ENCODE assay signal across 26 mouse cellular contexts in genomic region chr7:122388858-122389257, GRCm38 (mm10).
DNase-seq lines count a peak whose midpoint lies in the region; ATAC-seq and TF ChIP-seq lines count a peak whose summit lies in the region.
"Had no signal": no experiment of that assay in that cellular context is flagged by ENCODE, and none has a peak within 500 bp of the region (broad histone marks: within the 10 kb centered on the region; RNA-seq: fewer than 3 reads in every experiment).

No protein-coding gene starts in this region.

- no peak for TF ChIP-seq CTCF in left cerebral cortex, adult 2 months (IDR thresholded peaks at IDR 0.05)
- no peak for TF ChIP-seq CTCF in thymus, adult 2 months (IDR thresholded peaks at IDR 0.05; ENCODE audit: borderline replicate concordance, control insufficient read depth, extremely low read depth, insufficient read depth, low read length, poor library complexity)
- no peak for TF ChIP-seq CTCF in hindbrain, postnatal 0 days (IDR thresholded peaks at IDR 0.05; ENCODE audit: low read depth)
- TF ChIP-seq CTCF in midbrain, postnatal 0 days (IDR thresholded peaks at IDR 0.05) = no peak

- TF ChIP-seq POLR2A in thymus, adult 2 months (IDR thresholded peaks at IDR 0.05; ENCODE audit: control insufficient read depth, extremely low read depth, insufficient read depth, low read length, poor library complexity) = no peak

- 68% methylated on average over 5 of the region's 5 CpGs for WGBS in thymus, adult 2 months
- 48% methylated on average over 5 of the region's 5 CpGs for WGBS in hindbrain, postnatal 0 days
- 53% methylated on average over 5 of the region's 5 CpGs for WGBS in midbrain, postnatal 0 days

- H3K27me3 ChIP-seq in thymus, adult 2 months (ENCODE audit: control insufficient read depth, insufficient read depth, low read length) = no peaks in the 10 kb centered on the region
- H3K27me3 ChIP-seq in hindbrain, postnatal 0 days (ENCODE audit: insufficient read depth, low read length) = no peaks in the 10 kb centered on the region
- H3K27me3 ChIP-seq in midbrain, postnatal 0 days (ENCODE audit: insufficient read depth, low read length) = no peaks in the 10 kb centered on the region
- H3K27me3 ChIP-seq: heart, embryonic 12.5 days; kidney, embryonic 15.5 days; liver, embryonic 15.5 days; lung, embryonic 15.5 days had no signal

- no peak for ATAC-seq in hindbrain, postnatal 0 days
- no peak for ATAC-seq in midbrain, postnatal 0 days (ENCODE audit: low FRiP score)
- ATAC-seq: activated CD4-positive, CD25-positive, alpha-beta regulatory T cell, adult 4 months had no signal

- H3K36me3 ChIP-seq in thymus, adult 2 months (ENCODE audit: control insufficient read depth, insufficient read depth, low read length) = 0 out of 2 replicates have a peak, but pooled peaks cover 3% of the 10 kb centered on the region
- no peaks in the 10 kb centered on the region for H3K36me3 ChIP-seq in hindbrain, postnatal 0 days (ENCODE audit: insufficient read depth, low read length)
- no peaks in the 10 kb centered on the region for H3K36me3 ChIP-seq in midbrain, postnatal 0 days (ENCODE audit: insufficient read depth, low read length)
- H3K36me3 ChIP-seq: forebrain, embryonic 10.5 days; heart, embryonic 12.5 days; kidney, embryonic 15.5 days; limb, embryonic 10.5 days; liver, embryonic 15.5 days; lung, embryonic 15.5 days had no signal

- peak overlapping the region; percentile 69 for H3K27ac ChIP-seq in left cerebral cortex, adult 2 months
- H3K27ac ChIP-seq in thymus, adult 2 months (ENCODE audit: control insufficient read depth, insufficient read depth, low read length) = peak overlapping the region; percentile 67; the same call in 1 of the 2 replicates
- peak overlapping the region; percentile 73 for H3K27ac ChIP-seq in hindbrain, postnatal 0 days
- H3K27ac ChIP-seq in midbrain, postnatal 0 days (ENCODE audit: low read depth, low read length) = 0 out of 2 replicates have a peak overlapping the region, but pooled peaks have one; percentile 47
- H3K27ac ChIP-seq: kidney, embryonic 15.5 days; limb, embryonic 10.5 days; liver, embryonic 15.5 days; lung, embryonic 15.5 days; macrophage had no signal

- no peaks in the 10 kb centered on the region for H3K9me3 ChIP-seq in hindbrain, postnatal 0 days (ENCODE audit: low read length)
- H3K9me3 ChIP-seq in midbrain, postnatal 0 days (ENCODE audit: low read length) = no peaks in the 10 kb centered on the region
- H3K9me3 ChIP-seq: forebrain, embryonic 10.5 days; heart, embryonic 12.5 days; kidney, embryonic 15.5 days; limb, embryonic 10.5 days; liver, embryonic 15.5 days; lung, embryonic 15.5 days had no signal

- H3K4me3 ChIP-seq in left cerebral cortex, adult 2 months = no peak overlapping the region
- H3K4me3 ChIP-seq in thymus, adult 2 months (ENCODE audit: control insufficient read depth, insufficient read depth, low read length) = no peak overlapping the region
- no peak overlapping the region for H3K4me3 ChIP-seq in hindbrain, postnatal 0 days (ENCODE audit: low read length)
- no peak overlapping the region for H3K4me3 ChIP-seq in midbrain, postnatal 0 days (ENCODE audit: low read depth, low read length)
- H3K4me3 ChIP-seq: forebrain, embryonic 10.5 days; heart, embryonic 12.5 days; kidney, embryonic 15.5 days; limb, embryonic 10.5 days; liver, embryonic 15.5 days; lung, embryonic 15.5 days had no signal

- H3K9ac ChIP-seq in hindbrain, postnatal 0 days (replicated peaks; ENCODE audit: low read length) = no peak overlapping the region
- H3K9ac ChIP-seq in midbrain, postnatal 0 days (replicated peaks; ENCODE audit: low read length, poor library complexity, severe bottlenecking) = no peak overlapping the region
- H3K9ac ChIP-seq: heart, embryonic 12.5 days; kidney, embryonic 15.5 days; liver, embryonic 15.5 days; lung, embryonic 15.5 days had no signal

- no peak for DNase-seq in left cerebral cortex, adult 2 months (ENCODE audit: extremely low spot score in 1 of 2, low spot score in 2 of 2)
- DNase-seq in left cerebral cortex, adult 11 months (ENCODE audit: low spot score) = no peak
- no peak for DNase-seq in thymus, adult 2 months
- no peak for DNase-seq in thymus, adult 18-20 months
- DNase-seq in hindbrain, postnatal 0 days (ENCODE audit: low spot score) = no peak
- no peak for DNase-seq in midbrain, postnatal 0 days (ENCODE audit: low spot score)
- DNase-seq in c-Kit-positive CD71-positive TER-119-positive erythroid progenitor cells, embryonic 14.5 days (ENCODE audit: low spot score) = no peak
- DNase-seq in urinary bladder, postnatal 36 days (ENCODE audit: low spot score in 2 of 2) = no peak
- DNase-seq: adrenal gland, adult 8-10 months; B cell, adult 2 months; cerebellum, adult 9-11 months; gastrocnemius, postnatal 14 days; heart, adult 18-20 months; heart, postnatal 10 days; kidney, adult 11 months; layer of hippocampus, adult 9-11 months; liver; right cerebral cortex, postnatal 14 days had no signal

- no peak overlapping the region for H3K4me2 ChIP-seq in hindbrain, postnatal 0 days (ENCODE audit: low read depth, low read length)
- H3K4me2 ChIP-seq in midbrain, postnatal 0 days (ENCODE audit: low read depth, low read length, poor library complexity, severe bottlenecking) = no peak overlapping the region
- H3K4me2 ChIP-seq: heart, embryonic 12.5 days; kidney, embryonic 15.5 days; liver, embryonic 15.5 days; lung, embryonic 15.5 days had no signal

- peaks cover 53% of the 10 kb centered on the region for H3K4me1 ChIP-seq in thymus, adult 2 months (replicated peaks; ENCODE audit: control insufficient read depth, insufficient read depth, low read length)
- peaks cover 14% of the 10 kb centered on the region for H3K4me1 ChIP-seq in hindbrain, postnatal 0 days (ENCODE audit: insufficient read depth, low read length)
- H3K4me1 ChIP-seq in midbrain, postnatal 0 days (ENCODE audit: insufficient read depth, low read length) = peaks cover 14% of the 10 kb centered on the region; the same call in 1 of the 2 replicates
- H3K4me1 ChIP-seq: liver, embryonic 15.5 days had no signal

- intact Hi-C loops in left cerebral cortex, adult 2 months (cut with DNase I) = no loop called here
